Mouse (Mus musculus): ENCODE results near the gene Gm38393.

DNA sequence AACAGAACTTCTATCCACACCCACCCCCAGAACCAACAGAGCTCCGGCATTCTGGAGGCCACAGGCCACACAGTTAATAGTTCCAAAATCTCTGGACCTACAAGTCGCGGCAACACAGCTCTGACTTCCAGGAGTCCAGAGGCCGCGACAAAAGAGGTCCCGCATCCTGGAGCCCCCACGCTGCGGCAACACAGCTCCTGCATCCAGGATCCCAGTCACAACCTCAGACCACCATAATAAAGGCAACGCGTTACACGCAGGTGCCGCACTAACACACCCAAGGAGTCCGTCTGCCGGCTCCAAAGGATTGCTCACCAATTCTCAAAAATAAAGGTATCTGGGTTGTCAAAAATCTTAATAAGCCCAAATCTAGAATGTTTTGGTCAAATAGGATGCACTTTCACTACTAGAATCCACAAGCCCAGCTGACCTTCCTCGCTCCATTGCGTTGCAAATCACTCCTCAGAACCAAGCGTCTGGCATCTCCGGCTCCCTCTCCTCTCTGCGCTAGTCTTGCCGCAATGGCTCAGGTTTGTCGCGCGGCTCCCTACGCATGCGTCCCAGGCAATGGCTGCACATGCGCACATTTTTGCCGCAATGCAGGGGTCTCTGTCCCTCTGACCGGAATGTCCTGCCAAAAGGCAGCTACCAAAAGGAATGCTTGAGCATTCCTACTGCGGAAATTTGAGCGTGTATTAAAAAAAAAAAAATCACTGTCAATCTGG lies at the start of gene Gm38393, which contains the start of gene Snurf:
- TF ChIP-seq CTCF (IDR thresholded peaks at IDR 0.05; ENCODE audit: extremely low read depth, insufficient read depth, insufficient read length, insufficient replicate concordance) (no peak), POLR2A (IDR thresholded peaks at IDR 0.05; ENCODE audit: low read depth, low read length) (no peak)
